Mouse (Mus musculus) cortical plate, adult 2 months (tissue): Measurements from ENCODE around the gene Stard5.

Source experiments
- CTCF ChIP-seq: fragments of 200-500 bp; IDR thresholded peaks from 2 replicates; pipeline ENCODE4 v1.5.1; 2011; ENCODE audit warnings: mild to moderate bottlenecking, control low read depth, low read length; ENCODE audit not compliant: insufficient read depth; ENCODE audit errors: extremely low read depth
- POLR2A ChIP-seq: fragments of 200-500 bp; IDR thresholded peaks from 2 replicates; pipeline ENCODE4 v1.6.1; 2011; ENCODE audit warnings: mild to moderate bottlenecking, low read length, control low read depth; ENCODE audit not compliant: insufficient read depth; ENCODE audit errors: extremely low read depth

DNA sequence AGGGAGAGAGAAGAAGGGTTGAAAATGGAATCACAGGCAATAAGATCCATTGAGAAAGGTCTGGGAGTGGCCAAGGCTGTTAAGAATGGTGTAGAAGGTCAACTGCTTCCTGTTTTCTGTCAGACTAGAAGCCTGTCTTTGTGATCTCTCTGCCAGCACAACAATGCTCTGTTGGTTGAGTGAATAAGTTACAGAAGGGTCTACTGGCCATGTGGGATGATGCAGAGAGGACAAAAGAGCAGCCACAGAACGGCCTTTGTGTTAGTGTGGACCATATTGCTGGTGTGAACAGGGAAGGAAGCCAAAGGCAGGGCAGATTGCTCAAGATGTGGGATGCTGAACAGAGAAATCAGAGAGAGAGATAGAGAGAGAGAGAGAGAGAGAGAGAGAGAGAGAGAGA lies 27.0 kb downstream of the Stard5 start:
- TF ChIP-seq CTCF (no peak), POLR2A (no peak)
